Mouse (Mus musculus) thymus, adult 2 months (tissue): Measurements from ENCODE around the gene Gm20696. TPM values are rescaled to one million over a fixed set of nuclear protein-coding genes. Genes with fewer than 3 reads are reported as not detected.
A peak's percentile ranks its signal among the peaks of the same experiment; 100 is the strongest.

Source experiments
- DNase-seq: peaks from one replicate; pipeline ENCODE4 v3.0.0; 2021
- H3K27ac ChIP-seq: fragments of 200-500 bp; 2 replicates; pipeline ENCODE4 v1.5.1; 2012; ENCODE audit warnings: low read length, control low read depth; ENCODE audit not compliant: control insufficient read depth, insufficient read depth
- H3K27me3 ChIP-seq: fragments of 200-500 bp; 2 replicates; pipeline ENCODE4 v1.6.1; 2012; ENCODE audit warnings: mild to moderate bottlenecking, low read length, moderate library complexity, mixed read lengths; ENCODE audit not compliant: control insufficient read depth, insufficient read depth
- H3K36me3 ChIP-seq: fragments of 200-500 bp; 2 replicates; pipeline ENCODE4 v1.6.1; 2012; ENCODE audit warnings: mild to moderate bottlenecking, low read length, moderate library complexity; ENCODE audit not compliant: control insufficient read depth, insufficient read depth
- H3K4me1 ChIP-seq: fragments of 200-500 bp; replicated peaks from 2 replicates; pipeline ENCODE4 v1.6.1; 2012; ENCODE audit warnings: low read length; ENCODE audit not compliant: control insufficient read depth, insufficient read depth
- H3K4me3 ChIP-seq: fragments of 200-500 bp; 2 replicates; pipeline ENCODE4 v1.5.1; 2012; ENCODE audit warnings: mild to moderate bottlenecking, low read length, control low read depth, moderate library complexity; ENCODE audit not compliant: control insufficient read depth, insufficient read depth
- CTCF ChIP-seq: fragments of 200-500 bp; IDR thresholded peaks from 2 replicates; pipeline ENCODE4 v1.5.1; 2012; ENCODE audit warnings: mild to moderate bottlenecking, control low read depth, low read length, moderate library complexity, borderline replicate concordance; ENCODE audit not compliant: control insufficient read depth, poor library complexity, insufficient read depth; ENCODE audit errors: extremely low read depth
- POLR2A ChIP-seq: fragments of 200-500 bp; IDR thresholded peaks from 2 replicates; pipeline ENCODE4 v1.6.1; 2012; ENCODE audit warnings: mild to moderate bottlenecking, low read length, control low read depth, moderate library complexity; ENCODE audit not compliant: control insufficient read depth, poor library complexity, insufficient read depth; ENCODE audit errors: extremely low read depth
- WGBS: fragments of 180-500 bp; shearing (Covaris S2); methylation state at CpG from one replicate; pipeline ENCODE4 v1.1.7; 2018; 5-methylcytosine and 5-hydroxymethylcytosine counted together
- polyA plus RNA-seq: library from polyadenylated mRNA; depleted of rRNA; stranded (reverse); fragments of >200 nt; gene quantifications from 2 replicates; pipeline ENCODE4 v1.2.3, GENCODE M21; 2012

The Gm20696 gene
- polyA plus RNA-seq, 1 experiment, result 3.3 TPM

DNA sequence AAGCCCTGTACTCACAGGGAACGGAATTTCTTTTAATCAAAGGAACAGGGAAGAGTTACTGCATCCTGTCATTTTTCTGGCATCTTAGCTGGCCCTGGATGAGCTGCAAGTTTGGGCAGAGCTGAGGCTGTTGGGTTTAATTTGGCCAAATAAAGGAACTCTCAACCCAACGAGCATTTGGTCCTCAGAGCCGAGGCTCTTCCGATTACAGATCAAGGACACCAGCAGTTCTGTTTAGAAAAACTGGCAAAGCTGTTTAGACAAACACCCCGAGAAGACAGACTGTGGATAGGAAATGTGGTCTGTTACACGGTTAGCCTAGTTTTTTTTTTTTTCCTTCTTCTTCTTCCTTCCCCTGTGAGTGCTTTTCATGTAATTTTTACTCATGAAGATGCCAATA lies 302.1 kb downstream of the Gm20696 start:
- Histone ChIP-seq H3K4me3 (no peak overlapping the region), H3K4me1 (peaks cover 19% of the 10 kb centered on the region), H3K27me3 (no peaks in the 10 kb centered on the region), H3K27ac (peak overlapping the region; percentile 94), H3K36me3 (no peaks in the 10 kb centered on the region)
- WGBS, result 14% methylated on average over 6 of the region's 6 CpGs
- DNase-seq, result no peak
- TF ChIP-seq CTCF, result no peak
- no peak for TF ChIP-seq POLR2A

DNA sequence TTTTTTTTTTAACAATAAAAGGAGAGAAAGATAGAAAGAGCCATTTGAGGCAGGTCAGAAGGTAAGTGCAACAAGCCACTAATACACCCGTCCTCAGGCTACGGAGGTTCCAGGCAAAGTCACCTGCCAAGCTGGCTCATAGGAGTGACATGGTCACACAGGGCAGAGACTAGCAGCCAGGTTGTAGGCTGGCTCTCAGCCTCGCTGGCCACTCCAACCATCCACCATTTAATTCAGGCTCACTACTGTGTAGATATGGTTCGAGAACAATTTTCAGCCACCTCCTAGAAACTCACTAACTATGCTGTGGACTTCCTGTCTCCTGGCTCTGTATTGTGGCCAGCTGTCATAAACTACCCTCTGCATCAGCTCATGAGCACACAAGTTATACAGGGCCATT lies 306.0 kb downstream of the Gm20696 start:
- H3K27me3 ChIP-seq, result no peaks in the 10 kb centered on the region
- H3K36me3 ChIP-seq, result no peaks in the 10 kb centered on the region
- TF ChIP-seq CTCF (no peak), POLR2A (no peak)
- WGBS, result 93% methylated on average over 4 of the region's 4 CpGs
- no peak overlapping the region for H3K27ac ChIP-seq
- H3K4me3 ChIP-seq, result no peak overlapping the region
- DNase-seq, result no peak
- peaks cover 12% of the 10 kb centered on the region for H3K4me1 ChIP-seq

DNA sequence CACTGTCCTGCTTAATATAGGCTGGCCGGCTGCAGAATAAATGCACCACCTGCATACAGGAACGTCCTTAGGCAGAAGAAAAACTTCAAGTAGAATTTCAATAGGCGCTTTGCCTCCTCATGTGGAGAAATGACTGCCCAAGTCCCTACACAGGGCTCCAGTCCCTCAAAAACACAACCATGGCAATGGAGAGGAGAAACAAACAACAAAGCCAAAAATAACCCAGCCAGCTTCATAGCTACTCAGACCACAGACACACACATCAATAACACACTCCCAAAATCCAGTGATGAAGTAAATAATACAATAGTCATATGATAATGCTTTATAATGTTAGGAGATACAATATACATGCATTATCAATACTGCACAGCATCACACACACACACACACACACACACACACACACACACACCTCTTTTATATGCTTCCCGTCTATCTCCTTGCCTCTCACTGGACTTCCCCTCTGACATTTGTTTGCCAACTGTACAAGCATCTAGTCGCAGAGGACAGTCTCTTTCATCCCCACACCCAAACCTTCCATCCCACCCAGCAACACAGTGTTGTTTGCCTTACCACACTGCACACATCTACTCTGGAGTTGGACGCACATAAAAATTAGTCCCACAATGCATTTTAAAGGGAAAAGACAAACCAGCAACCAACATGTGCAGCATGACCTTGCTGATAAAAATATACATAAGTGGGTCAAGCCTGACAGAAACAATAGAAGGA lies 306.7 kb downstream of the Gm20696 start:
- peaks cover 9% of the 10 kb centered on the region for H3K4me1 ChIP-seq
- no peaks in the 10 kb centered on the region for H3K36me3 ChIP-seq
- DNase-seq, result no peak
- WGBS, result 86% methylated on average over 6 of the region's 6 CpGs
- no peaks in the 10 kb centered on the region for H3K27me3 ChIP-seq
- no peak for TF ChIP-seq POLR2A
- TF ChIP-seq CTCF, result no peak
- H3K27ac ChIP-seq, result no peak overlapping the region
- H3K4me3 ChIP-seq, result no peak overlapping the region

DNA sequence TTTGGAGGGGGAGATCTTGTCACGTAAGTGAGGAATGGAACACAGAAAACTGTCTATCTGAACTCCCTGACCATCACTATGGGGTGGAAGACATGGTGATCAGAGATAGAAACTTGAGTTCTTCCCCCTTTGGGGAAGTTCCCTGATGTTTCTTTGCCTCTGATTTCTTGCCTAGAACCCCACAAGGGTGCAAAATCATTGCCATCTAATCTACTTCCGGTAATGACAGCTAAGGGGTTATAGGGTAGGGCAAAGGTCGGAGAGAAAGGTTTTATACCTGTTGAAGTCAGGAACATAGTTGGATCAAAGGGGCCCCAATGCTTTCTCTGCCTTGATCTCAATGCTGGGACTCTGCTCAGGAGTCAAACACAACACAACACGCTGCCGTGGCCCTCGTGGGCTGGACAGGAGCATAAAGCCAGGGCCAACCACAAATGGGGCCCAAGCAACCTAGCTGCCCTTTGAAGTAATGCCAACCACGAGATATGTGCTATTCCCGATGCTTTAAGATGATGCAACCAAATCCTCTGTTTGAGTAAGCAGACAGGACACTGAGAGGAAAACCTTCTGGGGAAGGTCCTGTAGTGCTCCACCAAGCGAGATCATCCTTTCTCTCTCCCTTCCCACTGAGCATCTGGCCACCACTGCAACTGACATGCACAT lies 307.4 kb downstream of the Gm20696 start:
- H3K27ac ChIP-seq, result no peak overlapping the region
- no peaks in the 10 kb centered on the region for H3K36me3 ChIP-seq
- H3K4me1 ChIP-seq, result peaks cover 7% of the 10 kb centered on the region
- TF ChIP-seq CTCF (no peak), POLR2A (no peak)
- DNase-seq, result no peak
- H3K27me3 ChIP-seq, result no peaks in the 10 kb centered on the region
- H3K4me3 ChIP-seq, result no peak overlapping the region
- 46% methylated on average over 9 of the region's 9 CpGs for WGBS

DNA sequence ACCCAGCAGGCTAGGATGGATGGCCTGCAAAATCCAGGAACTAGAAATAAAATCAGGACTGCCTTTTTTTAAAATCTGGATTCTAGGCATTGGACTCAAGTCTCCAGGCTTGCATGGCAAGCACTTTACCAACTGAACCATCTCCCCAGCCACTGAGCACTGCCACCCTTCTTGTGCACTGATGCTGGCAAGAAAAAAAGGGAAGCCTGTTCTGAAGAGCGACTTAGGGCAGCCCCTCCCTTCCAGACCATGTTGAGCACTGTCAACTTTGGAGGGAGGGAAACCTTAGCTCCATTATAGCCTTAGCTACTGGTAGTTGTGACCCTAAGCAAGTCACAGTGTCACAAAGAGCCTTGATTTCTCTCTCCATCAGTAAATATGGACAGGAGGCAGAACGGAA lies 308.7 kb downstream of the Gm20696 start:
- DNase-seq, result no peak
- Histone ChIP-seq H3K4me1 (peaks cover 4% of the 10 kb centered on the region), H3K36me3 (no peaks in the 10 kb centered on the region), H3K27me3 (no peaks in the 10 kb centered on the region), H3K27ac (no peak overlapping the region), H3K4me3 (no peak overlapping the region)
- WGBS, result 75% methylated on average over 2 of the region's 2 CpGs
- no peak for TF ChIP-seq POLR2A
- TF ChIP-seq CTCF, result no peak

DNA sequence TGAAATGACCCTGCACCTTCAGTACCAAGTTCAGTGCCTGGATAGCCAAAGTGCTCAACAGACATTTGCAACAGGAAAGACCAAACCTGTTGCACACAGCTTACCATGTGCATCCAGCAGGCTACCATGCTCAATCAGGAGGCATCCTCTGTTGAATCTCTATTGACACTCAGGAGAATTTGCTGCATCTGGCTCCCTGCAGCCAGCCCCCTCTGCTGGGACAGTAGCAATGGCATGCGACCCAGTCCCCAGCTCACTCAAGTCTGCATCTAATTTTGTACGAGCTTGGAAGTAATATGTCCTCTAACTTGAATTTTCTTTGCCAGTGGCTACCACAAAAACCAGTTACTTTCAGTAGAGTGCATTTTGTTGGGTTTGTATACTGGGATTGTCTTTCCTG lies 312.3 kb downstream of the Gm20696 start:
- Histone ChIP-seq H3K36me3 (no peaks in the 10 kb centered on the region), H3K4me3 (no peak overlapping the region), H3K4me1 (peaks cover 2% of the 10 kb centered on the region), H3K27me3 (no peaks in the 10 kb centered on the region), H3K27ac (no peak overlapping the region)
- no peak for DNase-seq
- 92% methylated on average over 2 of the region's 2 CpGs for WGBS
- TF ChIP-seq POLR2A (no peak), CTCF (no peak)
